Mouse (Mus musculus): Measurements from ENCODE around the gene Slco1c1. TPM values are rescaled to one million over a fixed set of nuclear protein-coding genes. Genes with fewer than 3 reads are reported as not detected.

Gene Slco1c1
- polyA plus RNA-seq (2015; fragmentation: Nextera tagmentation; extraction: Ambion mirVana): 0.12 and 0.15 TPM in 2 replicates

DNA sequence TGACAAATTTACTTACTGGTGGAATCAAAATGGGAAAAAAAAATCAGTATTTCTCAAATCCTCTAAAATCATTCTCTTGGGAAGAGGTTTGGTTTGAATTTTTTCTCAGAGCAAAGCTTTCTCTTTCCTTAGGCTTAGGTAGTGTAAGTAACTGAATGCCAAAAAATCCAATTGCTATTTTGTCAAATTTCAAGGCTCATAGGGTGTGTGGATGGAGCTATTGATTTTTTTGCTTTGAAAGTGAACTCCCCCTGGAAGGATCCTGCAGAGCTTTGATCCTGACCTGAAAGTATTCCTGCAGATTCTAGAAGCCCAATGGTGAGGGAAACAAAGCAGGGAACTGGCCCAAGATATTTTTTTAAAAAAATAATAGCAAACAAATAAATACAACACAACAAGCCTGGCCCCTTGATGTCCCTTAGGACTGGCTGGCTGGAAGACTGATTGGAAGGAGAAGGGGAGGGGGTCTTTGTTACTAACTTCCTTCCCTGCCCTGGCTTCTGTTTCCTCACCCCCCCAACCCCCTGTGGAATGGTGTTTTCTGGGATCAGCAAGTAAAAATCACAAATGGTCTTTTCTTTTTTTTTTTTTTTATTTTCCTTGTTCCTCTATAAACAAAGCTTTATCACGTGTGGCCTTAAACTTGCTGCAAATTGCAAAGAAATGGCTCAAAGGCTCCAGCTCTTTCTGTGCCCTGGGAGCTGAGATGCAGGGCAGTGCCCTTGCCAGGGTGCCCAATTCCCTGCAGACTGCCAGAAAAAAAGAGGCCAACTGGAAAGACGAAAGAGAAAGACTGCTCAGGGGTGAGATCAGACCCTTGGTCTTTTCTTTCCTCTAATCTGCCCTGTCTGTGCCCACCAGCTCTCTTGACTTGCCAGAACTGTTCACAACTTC, at the start of gene Slco1c1:
TSS of gene Slco1c1 (plus strand) at position 622 of the 894 bp plus-strand sequence.

Other genes with a start within 250 kb of the Slco1c1 start
- gene Slco1b2, start 105.2 kb downstream of the Slco1c1 start, polyA plus RNA-seq (2015; fragmentation: Nextera tagmentation; extraction: Ambion mirVana): 0.06 and 0.40 TPM in 2 replicates
- gene Gm5724, start 249.4 kb downstream of the Slco1c1 start, polyA plus RNA-seq (2015; fragmentation: Nextera tagmentation; extraction: Ambion mirVana): not detected in 2 replicates

Data from urinary bladder, postnatal 0 days (tissue).